Mouse (Mus musculus) neural tube, embryonic 15.5 days (tissue): Measurements from ENCODE around the gene Flt3l. TPM values are rescaled to one million over a fixed set of nuclear protein-coding genes. Genes with fewer than 3 reads are reported as not detected.
"Not testable (repeated sequence)": the region's sequence is repeated elsewhere in the genome, so short reads cannot be mapped to it uniquely, and the experiment has no call there.

Experiments
- ATAC-seq: fragments of 200-750 bp; cut with Nextera tagmentation; 2 replicates; pipeline ENCODE4 v1.8.0; 2017; ENCODE audit warnings: mild to moderate bottlenecking, moderate TSS enrichment, moderate library complexity; ENCODE audit not compliant: low FRiP score
- H3K27ac ChIP-seq: fragments of 300-500 bp; sonication (generic); replicated peaks from 2 replicates; pipeline ENCODE4 v1.5.1; 2015; ENCODE audit warnings: mild to moderate bottlenecking, inconsistent platforms
- H3K27me3 ChIP-seq: fragments of 300-500 bp; sonication (generic); replicated peaks from 2 replicates; pipeline ENCODE4 v1.6.1; 2015; ENCODE audit warnings: inconsistent platforms
- H3K36me3 ChIP-seq: fragments of 300-500 bp; sonication (generic); 2 replicates; pipeline ENCODE4 v1.6.1; 2015; ENCODE audit warnings: inconsistent platforms
- H3K4me1 ChIP-seq: fragments of 300-500 bp; sonication (generic); 2 replicates; pipeline ENCODE4 v1.6.1; 2015; ENCODE audit warnings: inconsistent platforms
- H3K4me2 ChIP-seq: fragments of 300-500 bp; sonication (generic); 2 replicates; pipeline ENCODE4 v1.6.1; 2015; ENCODE audit warnings: inconsistent platforms, mild to moderate bottlenecking, moderate library complexity
- H3K4me3 ChIP-seq: fragments of 300-500 bp; sonication (generic); replicated peaks from 2 replicates; pipeline ENCODE4 v1.5.1; 2015; ENCODE audit warnings: mild to moderate bottlenecking, inconsistent platforms
- H3K9ac ChIP-seq: fragments of 300-500 bp; sonication (generic); replicated peaks from 2 replicates; pipeline ENCODE4 v1.6.1; 2015; ENCODE audit warnings: mild to moderate bottlenecking, inconsistent platforms
- H3K9me3 ChIP-seq: fragments of 300-500 bp; sonication (generic); replicated peaks from 2 replicates; pipeline ENCODE4 v1.6.1; 2016; ENCODE audit warnings: inconsistent platforms
- WGBS: fragments of 180-500 bp; shearing (Covaris S2); methylation state at CpG from one replicate; pipeline ENCODE4 v1.1.7; 2015; ENCODE audit warnings: mixed read lengths; 5-methylcytosine and 5-hydroxymethylcytosine counted together
- polyA plus RNA-seq: library from polyadenylated mRNA; unstranded; fragments of >200 nt; fragmentation: Nextera tagmentation; extraction: Ambion mirVana; gene quantifications from 2 replicates; pipeline ENCODE4 v1.2.1, GENCODE M21; 2015

Flt3l gene
- polyA plus RNA-seq, 1 experiment from 2014 or later = 1.8 TPM

- Histone ChIP-seq H3K27me3 (no peaks in the 10 kb centered on the region), H3K4me3 (no peak overlapping the region), H3K9ac (0 out of 2 replicates have a peak overlapping the region, but pooled peaks have one; percentile 5), H3K27ac (no peak overlapping the region), H3K4me2 (no peak overlapping the region), H3K36me3 (peaks cover 49% of the 10 kb centered on the region), H3K9me3 (no peaks in the 10 kb centered on the region), H3K4me1 (peaks cover 25% of the 10 kb centered on the region)
- WGBS = 77% methylated on average over 5 of the region's 5 CpGs
- no peak for ATAC-seq
Observed at GRCm38 (mm10) chr7:45119780-45120709, 16.2 kb downstream of the Flt3l start.

GRCm38 (mm10) chr7:45118336-45118735 lies 17.9 kb downstream of the Flt3l start:
- Histone ChIP-seq H3K4me1 (peaks cover 19% of the 10 kb centered on the region), H3K4me2 (no peak overlapping the region), H3K27me3 (no peaks in the 10 kb centered on the region), H3K27ac (no peak overlapping the region), H3K9me3 (no peaks in the 10 kb centered on the region), H3K9ac (no peak overlapping the region), H3K4me3 (no peak overlapping the region), H3K36me3 (peaks cover 48% of the 10 kb centered on the region)
- no peak for ATAC-seq
- WGBS = 89% methylated on average over 6 of the region's 6 CpGs

GRCm38 (mm10) chr7:45117566-45117965 lies 18.7 kb downstream of the Flt3l start:
- ATAC-seq = no peak
- H3K9me3 ChIP-seq = no peaks in the 10 kb centered on the region
- peaks cover 11% of the 10 kb centered on the region for H3K4me1 ChIP-seq
- H3K36me3 ChIP-seq = peaks cover 42% of the 10 kb centered on the region
- no peak overlapping the region for H3K4me2 ChIP-seq
- H3K9ac ChIP-seq = no peak overlapping the region
- no peak overlapping the region for H3K4me3 ChIP-seq
- H3K27ac ChIP-seq = no peak overlapping the region
- H3K27me3 ChIP-seq = no peaks in the 10 kb centered on the region
- 84% methylated on average over 8 of the region's 8 CpGs for WGBS

GRCm38 (mm10) chr7:45113476-45113875 lies 22.8 kb downstream of the Flt3l start:
- ATAC-seq = no peak
- Histone ChIP-seq H3K9ac (no peak overlapping the region), H3K27me3 (no peaks in the 10 kb centered on the region), H3K9me3 (no peaks in the 10 kb centered on the region), H3K27ac (no peak overlapping the region), H3K36me3 (0 out of 2 replicates have a peak, but pooled peaks cover 4% of the 10 kb centered on the region), H3K4me2 (no peak overlapping the region), H3K4me3 (no peak overlapping the region), H3K4me1 (no peaks in the 10 kb centered on the region)
- 83% methylated on average over 2 of the region's 2 CpGs for WGBS

- no peaks in the 10 kb centered on the region for H3K36me3 ChIP-seq
- H3K27me3 ChIP-seq = no peaks in the 10 kb centered on the region
- no peaks in the 10 kb centered on the region for H3K9me3 ChIP-seq
- no peak overlapping the region for H3K27ac ChIP-seq
- ATAC-seq = no peak
- WGBS = 71% methylated on average over 3 of the region's 3 CpGs
- H3K4me3 ChIP-seq = no peak overlapping the region
- H3K4me1 ChIP-seq = no peaks in the 10 kb centered on the region
- no peak overlapping the region for H3K9ac ChIP-seq
- H3K4me2 ChIP-seq = no peak overlapping the region
Observed at GRCm38 (mm10) chr7:45112529-45112928, 23.7 kb downstream of the Flt3l start.

- Histone ChIP-seq H3K36me3 (no peaks in the 10 kb centered on the region), H3K9ac (no peak overlapping the region), H3K4me3 (no peak overlapping the region), H3K27ac (no peak overlapping the region), H3K9me3 (no peaks in the 10 kb centered on the region), H3K4me2 (no peak overlapping the region), H3K27me3 (no peaks in the 10 kb centered on the region), H3K4me1 (no peaks in the 10 kb centered on the region)
- WGBS = 72% methylated on average over 2 of the region's 2 CpGs
- ATAC-seq = no peak
Observed at GRCm38 (mm10) chr7:45111940-45112339, 24.3 kb downstream of the Flt3l start.

- 88% methylated on average over 4 of the region's 4 CpGs for WGBS
- H3K4me2 ChIP-seq, H3K27me3 ChIP-seq, ATAC-seq, H3K9me3 ChIP-seq, H3K36me3 ChIP-seq, H3K4me3 ChIP-seq, H3K9ac ChIP-seq, H3K4me1 ChIP-seq, H3K27ac ChIP-seq: not testable (repeated sequence)
Observed at GRCm38 (mm10) chr7:45110089-45110488, 26.1 kb downstream of the Flt3l start.

GRCm38 (mm10) chr7:45107052-45107645 lies 29.1 kb downstream of the Flt3l start:
- 59% methylated on average over 5 of the region's 5 CpGs for WGBS

GRCm38 (mm10) chr7:45106441-45106840 lies 29.8 kb downstream of the Flt3l start:
- no peak for ATAC-seq

More at GRCm38 (mm10) chr7:45107052-45107645, 29.1 kb downstream of the Flt3l start:
- Histone ChIP-seq H3K4me1 (no peaks in the 10 kb centered on the region), H3K9ac (no peak overlapping the region), H3K27ac (no peak overlapping the region), H3K4me2 (no peak overlapping the region), H3K27me3 (no peaks in the 10 kb centered on the region), H3K4me3 (no peak overlapping the region), H3K36me3 (no peaks in the 10 kb centered on the region), H3K9me3 (no peaks in the 10 kb centered on the region)
- no peak for ATAC-seq

GRCm38 (mm10) chr7:45105491-45105890 lies 30.7 kb downstream of the Flt3l start:
- Histone ChIP-seq H3K4me2 (no peak overlapping the region), H3K9me3 (no peaks in the 10 kb centered on the region), H3K36me3 (no peaks in the 10 kb centered on the region), H3K27ac (no peak overlapping the region), H3K9ac (no peak overlapping the region), H3K4me1 (no peaks in the 10 kb centered on the region), H3K27me3 (no peaks in the 10 kb centered on the region), H3K4me3 (no peak overlapping the region)
- WGBS = 80% methylated on average over 8 of the region's 8 CpGs
- ATAC-seq = no peak

More at GRCm38 (mm10) chr7:45106441-45106840, 29.8 kb downstream of the Flt3l start:
- no peaks in the 10 kb centered on the region for H3K9me3 ChIP-seq
- no peak overlapping the region for H3K9ac ChIP-seq
- WGBS = 11% methylated on average over 6 of the region's 6 CpGs
- H3K4me3 ChIP-seq = no peak overlapping the region
- no peaks in the 10 kb centered on the region for H3K27me3 ChIP-seq
- no peaks in the 10 kb centered on the region for H3K4me1 ChIP-seq
- no peak overlapping the region for H3K27ac ChIP-seq
- no peaks in the 10 kb centered on the region for H3K36me3 ChIP-seq
- H3K4me2 ChIP-seq = no peak overlapping the region

GRCm38 (mm10) chr7:45104941-45105340 lies 31.3 kb downstream of the Flt3l start:
- no peak overlapping the region for H3K9ac ChIP-seq
- no peaks in the 10 kb centered on the region for H3K9me3 ChIP-seq
- H3K4me1 ChIP-seq = no peaks in the 10 kb centered on the region
- WGBS = 87% methylated on average over 5 of the region's 5 CpGs
- ATAC-seq = no peak
- no peak overlapping the region for H3K4me3 ChIP-seq
- H3K27ac ChIP-seq = no peak overlapping the region
- H3K36me3 ChIP-seq = no peaks in the 10 kb centered on the region
- H3K27me3 ChIP-seq = no peaks in the 10 kb centered on the region
- H3K4me2 ChIP-seq = no peak overlapping the region

- Histone ChIP-seq H3K36me3 (no peaks in the 10 kb centered on the region), H3K4me1 (no peaks in the 10 kb centered on the region), H3K9ac (no peak within 1 kb of the TSS), H3K27me3 (no peaks in the 10 kb centered on the region), H3K4me3 (peak within 1 kb of the TSS; percentile 27), H3K27ac (peak within 1 kb of the TSS; percentile 71), H3K4me2 (peak within 1 kb of the TSS; percentile 42), H3K9me3 (no peaks in the 10 kb centered on the region)
- WGBS = 60% methylated on average over 7 of the region's 7 CpGs
- no peak for ATAC-seq
Observed at GRCm38 (mm10) chr7:45103652-45104180, 32.5 kb downstream of the Flt3l start, which contains the start of gene Fcgrt. Gene Fcgrt (minus strand): TSS chr7:45103851.
